Mouse (Mus musculus) telencephalon, adult 2 months (tissue): ENCODE measurements around the gene Pygl.

Experiments
- DNase-seq: peaks from one replicate; pipeline ENCODE4 v3.0.0-alpha.2; 2011; ENCODE audit warnings: low read depth, low spot score

The Pygl gene

DNA sequence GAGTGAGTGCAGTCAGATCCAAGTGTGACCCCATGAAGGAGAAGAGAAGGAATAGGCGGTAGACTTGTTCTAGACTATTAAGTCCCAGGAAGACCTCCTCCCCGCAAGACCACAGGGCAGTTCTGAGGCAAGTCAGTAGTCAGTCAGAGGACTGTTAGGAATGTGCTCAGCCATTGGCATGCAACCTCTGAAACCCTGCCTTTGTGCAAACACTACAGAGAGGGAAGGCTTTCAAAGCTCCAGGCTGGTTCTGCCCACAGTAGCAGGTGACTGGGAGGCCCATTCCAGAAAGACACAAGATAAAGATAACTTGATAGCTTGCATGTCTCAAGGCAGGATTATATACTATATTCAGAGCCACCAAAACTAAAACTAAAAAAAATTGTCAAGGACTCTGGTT is at the start of gene Pygl:
TSS of gene Pygl (minus strand) at position 195 of the 400 bp plus-strand sequence.
- no peak for DNase-seq

DNA sequence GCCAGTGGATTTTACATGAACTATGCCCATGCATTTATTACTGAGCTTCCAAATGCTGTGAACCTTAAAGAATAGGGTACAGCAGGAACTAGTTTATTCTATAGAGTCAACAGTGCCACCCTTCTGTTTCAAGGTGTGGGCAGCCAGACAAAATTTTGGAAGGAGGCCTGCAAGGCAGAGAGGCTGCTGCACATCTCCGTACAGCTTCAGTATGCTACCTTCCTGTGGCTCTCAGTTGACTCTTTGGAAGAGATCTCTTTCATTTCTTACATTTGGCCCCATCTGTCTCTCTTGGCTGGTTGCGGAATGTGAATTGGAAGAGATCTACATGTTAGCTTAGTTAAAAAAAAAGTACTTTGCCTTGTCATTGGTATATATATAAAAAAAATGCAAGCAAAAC is 49.6 kb upstream of the Pygl start:
- DNase-seq: no peak

DNA sequence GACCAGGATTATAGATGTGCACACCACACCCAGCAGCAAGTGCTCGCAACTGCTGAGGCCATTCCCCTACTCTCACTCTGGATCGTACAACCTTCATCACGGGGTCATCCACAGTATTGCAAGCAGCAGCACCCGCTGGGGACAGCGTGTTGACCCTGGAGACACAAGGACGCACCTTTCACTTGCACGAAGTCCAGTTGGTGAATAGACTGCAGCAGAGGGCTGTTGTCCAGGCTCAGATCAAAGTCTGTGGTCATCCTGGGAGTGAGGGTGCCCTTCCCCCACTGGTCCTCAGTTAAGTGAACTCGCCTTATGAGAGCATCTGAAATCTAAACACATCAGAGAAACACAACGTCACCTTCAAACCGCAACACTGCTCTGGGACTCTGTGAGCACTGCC is 49.1 kb upstream of the Pygl start:
- DNase-seq: no peak

DNA sequence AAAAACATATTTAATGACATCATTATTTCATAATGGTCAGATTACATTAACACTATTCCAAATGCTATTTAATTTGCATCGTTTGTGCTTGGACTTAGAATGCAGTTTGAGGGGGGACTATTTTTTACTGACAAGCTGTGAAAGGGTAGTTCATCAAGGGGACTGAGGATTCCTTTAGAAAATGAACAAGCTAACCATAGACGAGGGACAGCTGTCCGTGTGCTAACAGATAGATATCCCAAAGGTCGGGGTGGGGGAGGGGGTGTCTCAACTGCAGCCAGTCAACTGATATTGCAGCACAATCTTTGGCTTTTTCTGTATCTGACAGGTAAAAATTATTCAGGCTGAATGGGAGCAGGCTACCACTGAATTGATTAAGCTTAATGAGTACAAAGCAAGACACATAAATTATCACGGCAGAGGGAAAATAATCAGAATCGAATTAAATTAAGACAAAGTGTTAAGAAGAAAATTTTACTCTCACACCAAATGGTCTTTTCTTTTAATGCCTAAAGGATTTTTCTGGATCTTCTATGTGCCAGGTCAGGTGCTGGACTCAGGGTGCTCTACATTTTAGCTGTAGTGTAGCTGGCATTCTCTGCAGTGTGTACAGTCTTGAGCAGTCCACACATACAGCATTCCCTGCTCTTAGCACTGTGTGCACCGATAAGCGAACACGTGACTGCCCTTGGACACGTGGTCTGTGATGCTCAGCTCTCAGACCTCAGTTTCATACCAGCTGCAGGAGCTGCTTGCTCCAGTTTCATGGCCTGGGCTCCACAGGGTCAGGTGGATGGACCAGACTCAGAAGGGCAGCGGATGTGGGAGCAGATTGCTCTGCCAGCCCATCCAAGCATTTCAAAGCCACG is 46.0 kb upstream of the Pygl start:
- DNase-seq: no peak

DNA sequence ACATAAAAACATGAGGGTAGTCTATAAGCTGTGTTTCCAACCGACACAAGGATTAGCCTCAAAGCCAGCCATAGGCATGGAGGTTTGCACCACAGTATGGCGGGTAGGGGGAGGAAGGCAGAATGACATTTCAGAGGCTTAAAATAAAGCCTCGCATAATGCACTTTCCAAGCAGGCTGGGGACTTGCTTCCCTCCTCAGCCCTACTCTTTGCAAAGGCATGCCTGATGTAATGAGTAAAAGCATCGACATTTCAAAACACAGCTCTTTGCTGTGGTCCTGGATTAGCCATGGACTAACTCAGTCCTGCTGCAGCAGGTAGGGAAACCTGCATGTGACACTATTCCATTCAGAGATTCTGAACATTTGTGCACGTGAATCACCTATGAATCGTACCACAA is 38.4 kb upstream of the Pygl start:
- DNase-seq: no peak

DNA sequence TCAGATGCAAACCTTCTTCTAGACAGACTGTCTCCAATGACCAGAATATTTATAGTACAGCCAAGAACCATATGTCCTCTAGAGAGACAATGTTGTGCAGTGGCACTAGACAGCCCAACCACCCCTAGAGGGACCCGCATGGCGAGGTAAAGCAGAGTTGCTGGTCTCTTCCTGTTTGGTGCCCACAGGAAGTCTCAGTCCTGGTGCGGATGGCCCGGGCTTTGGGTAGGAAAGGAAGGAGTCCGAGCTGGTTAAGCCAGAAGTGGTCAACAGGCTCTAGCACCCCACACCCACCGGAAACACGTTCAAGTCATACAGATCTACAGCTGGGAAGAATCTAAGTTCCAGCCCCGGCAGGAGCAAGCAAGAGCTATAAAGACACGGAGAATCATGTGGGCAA is 36.0 kb upstream of the Pygl start:
- DNase-seq: no peak

DNA sequence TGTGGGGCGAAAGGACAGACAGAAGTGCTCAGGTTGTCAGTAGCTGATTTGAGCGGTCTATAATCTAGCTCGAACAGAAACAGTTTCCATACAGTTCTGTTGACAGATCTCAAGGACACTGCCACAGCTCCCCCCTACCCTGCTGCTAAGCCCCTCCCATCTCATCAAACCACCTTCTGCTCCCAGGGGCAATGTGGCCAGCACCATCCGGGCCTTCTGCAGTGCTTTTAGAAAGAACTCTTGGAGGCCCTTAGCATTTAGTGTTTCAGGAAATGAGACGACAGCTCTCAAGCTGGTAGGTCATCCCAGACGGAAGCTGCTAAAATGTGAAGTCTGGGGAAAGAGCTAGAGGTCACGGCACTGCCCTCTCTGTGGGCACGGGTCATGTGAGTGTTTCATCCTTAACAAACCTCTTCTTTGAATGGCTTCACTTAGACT is 35.2 kb upstream of the Pygl start:
- no peak for DNase-seq

DNA sequence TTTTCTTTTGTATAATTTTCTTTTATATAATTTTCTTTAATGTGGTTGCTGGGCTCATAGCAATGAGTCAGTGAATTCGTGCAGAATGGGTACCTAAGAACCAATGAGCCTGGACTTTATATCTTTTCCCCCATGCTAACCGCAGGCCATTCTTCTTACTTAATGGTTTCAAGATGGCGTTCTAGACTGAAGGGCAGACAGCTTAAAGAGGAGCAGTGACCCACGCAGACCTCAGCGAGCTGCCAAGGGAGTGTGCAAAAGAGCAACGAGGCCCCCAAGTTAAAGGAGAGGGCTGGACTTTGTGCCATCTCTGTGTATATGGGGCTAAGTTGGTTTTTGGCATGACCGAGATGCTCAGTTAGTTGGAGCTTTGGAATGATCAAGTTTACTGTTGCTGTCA is 32.4 kb upstream of the Pygl start:
- DNase-seq: no peak

DNA sequence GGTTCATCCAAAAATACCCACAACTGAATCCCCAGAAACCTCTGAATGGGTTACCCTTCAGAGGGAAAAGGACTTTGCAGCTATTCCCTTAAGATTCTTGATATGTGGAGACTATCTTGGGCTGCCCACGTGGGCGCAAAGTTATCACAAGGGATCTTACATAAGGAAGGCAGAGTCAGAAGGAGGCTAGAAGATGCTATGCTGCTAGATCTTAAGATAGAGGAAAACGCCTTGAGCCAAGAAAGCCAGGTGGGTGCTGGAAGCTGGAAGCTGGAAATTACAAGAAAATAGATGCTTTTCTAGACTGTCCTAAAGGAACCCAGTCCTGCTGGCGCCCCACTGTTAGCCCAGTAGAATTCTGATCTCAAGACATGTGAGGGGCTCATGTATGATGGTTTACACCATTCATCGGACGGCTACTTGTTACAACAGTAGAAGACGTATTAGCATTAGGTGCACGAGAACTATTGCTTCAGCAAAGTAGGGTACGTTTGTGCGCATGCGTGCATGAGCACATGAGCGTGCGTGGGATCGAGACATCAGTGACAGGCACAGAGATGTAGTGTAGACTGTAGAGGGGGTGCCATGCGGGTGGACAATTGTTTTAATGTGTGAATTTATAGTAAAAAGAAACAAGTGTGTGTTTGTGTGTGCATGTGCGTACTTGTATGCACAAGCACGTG is 31.1 kb upstream of the Pygl start:
- DNase-seq: peak; percentile 95

DNA sequence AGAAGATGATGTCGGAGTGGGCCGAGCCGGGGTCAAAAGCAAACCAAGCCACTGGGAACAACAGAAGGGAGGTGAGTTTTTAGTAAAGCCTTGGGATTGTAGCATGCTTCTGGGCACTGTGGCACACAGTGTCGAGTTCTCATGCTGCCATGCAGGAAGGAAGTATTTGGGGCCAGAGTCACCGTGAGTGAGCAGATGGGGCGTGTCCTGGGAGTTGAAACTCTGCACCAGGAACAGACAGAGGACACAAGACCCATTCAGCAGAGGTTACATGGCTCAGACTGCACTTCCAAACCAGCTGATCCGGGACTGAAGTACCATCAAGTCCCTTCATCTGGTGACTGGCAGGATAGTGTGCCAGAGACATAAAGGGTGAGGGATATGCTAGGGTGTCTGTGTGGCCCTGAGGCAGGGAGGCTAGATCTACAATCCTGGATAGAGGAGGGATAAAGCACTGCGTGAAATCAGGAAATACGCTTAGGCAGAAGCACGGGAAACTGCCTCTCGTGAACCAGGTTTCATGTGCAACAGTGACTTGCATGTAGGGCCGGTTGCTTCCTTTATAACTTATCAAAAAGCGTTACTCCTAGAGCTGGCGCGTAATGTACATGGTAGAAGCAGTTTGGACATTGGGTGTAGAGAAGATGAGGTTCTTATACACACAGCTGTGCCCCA is 20.1 kb upstream of the Pygl start:
- DNase-seq: no peak

DNA sequence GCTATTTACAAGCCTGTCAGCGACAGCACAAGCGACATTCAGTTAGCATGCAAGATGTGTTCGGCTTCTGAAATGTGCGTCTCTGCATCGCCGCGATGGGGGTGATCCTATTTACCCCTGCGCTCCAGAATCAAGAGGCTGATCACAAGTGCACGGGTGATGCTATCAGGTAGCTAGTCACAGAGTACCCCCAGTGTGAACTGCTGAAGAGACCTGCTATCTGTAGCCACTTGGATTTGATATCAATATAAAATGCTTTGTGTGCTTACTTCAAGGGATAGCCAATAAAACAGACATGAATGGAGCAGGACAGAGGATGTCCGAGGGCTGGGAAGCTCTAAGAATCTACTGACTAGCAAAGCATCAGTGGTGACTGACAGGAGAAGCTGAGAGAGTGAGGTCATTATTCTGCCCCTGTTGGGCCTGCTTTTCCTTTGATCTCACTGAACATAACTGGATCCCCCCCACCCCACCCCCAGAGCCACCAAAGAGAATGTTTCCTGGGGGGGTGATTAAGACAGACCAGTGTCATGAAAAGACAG is 18.4 kb upstream of the Pygl start:
- DNase-seq: no peak

DNA sequence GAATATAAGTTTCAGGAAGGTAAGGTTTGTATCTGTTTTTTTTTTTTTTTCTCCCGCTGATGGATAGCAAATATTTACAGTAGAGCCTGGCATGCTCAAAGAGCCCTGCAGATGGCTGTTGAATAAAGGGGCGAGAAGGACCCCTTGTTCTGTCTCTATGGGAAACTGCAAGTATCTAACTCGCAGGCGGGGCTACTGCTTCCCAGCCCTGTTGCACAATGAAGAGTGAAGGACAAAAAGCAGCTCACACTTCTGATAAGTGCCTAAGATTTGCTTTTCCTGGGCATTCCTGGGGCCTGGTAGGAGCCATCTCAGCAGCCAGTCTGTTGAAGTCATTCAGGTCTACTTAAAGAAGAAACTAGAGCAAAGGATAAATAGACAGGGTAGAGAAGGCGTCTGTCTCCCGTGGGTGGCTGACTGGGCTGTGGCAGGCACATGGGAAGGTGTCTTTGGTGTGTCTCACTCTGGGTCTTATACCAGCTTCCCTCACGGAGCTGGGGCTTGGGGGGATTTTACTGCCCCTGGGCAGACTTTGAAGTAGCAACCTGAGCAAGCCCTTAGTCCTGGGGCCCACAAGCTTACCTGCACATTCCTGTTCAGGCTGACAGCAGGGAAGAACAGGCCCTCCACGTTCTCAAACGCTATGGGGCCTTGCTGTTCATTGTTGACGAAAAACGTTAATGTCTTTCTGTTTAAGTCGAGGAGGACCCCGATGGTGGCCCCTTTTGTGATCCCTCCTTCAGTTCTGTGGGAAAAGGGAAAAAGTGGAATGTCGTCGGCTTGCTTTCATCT is 16.6 kb upstream of the Pygl start:
- no peak for DNase-seq

DNA sequence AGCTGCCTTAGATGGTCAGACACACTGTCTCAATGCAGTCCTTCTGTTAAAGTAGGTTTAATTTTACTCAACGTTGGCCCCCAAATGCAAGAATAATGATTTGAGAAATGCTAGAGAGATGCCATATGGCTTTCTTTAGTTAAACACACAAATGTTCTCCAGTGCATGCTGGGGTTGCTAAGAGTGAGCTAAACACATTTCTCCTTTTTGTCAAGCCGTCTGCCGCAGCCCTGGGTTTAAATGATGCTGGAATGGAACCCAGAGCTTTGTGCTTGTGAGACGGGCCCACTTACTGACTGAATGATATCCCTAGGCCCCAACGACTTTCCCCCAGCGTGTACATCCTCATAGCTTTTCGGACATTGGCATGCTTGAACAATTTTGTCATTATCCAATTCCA is 11.3 kb upstream of the Pygl start:
- DNase-seq: peak; percentile 60

DNA sequence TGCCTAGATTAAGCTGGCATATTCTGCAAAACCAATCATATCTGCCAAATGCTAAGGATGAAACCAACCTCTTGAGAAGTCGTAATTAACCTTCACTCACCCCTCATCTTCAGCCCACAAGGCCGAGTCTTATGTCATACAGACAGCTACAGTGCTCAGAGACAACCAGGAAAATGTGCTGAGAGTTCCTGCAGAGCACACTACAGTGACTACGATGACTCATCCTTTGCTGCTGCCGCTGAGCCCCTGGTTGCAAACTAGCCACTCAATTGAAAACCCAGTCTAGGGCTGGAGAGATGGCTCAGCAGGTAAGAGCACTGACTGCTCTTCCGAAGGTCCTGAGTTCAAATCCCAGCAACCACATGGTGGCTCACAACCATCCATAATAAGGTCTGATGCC is 8.5 kb upstream of the Pygl start:
- DNase-seq: no peak

DNA sequence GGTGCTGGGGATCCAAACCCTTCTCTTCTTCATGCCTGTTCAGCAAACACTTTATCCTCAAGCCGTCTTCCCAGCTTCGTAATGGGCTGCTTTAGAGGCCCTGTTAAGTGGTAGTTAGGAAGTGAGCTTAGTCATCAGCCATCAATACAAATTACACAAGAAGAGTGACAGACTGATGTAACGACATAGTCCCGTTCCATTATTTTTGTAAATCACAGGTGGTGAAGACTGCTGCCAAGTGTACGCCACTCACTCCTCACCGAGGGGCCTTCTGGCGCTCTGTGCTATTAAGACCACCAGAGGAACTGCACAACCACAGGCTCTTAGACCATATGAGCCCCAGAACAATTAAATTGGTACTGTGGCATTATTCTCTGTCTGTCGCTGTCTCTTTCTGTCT is 7.3 kb upstream of the Pygl start:
- no peak for DNase-seq

DNA sequence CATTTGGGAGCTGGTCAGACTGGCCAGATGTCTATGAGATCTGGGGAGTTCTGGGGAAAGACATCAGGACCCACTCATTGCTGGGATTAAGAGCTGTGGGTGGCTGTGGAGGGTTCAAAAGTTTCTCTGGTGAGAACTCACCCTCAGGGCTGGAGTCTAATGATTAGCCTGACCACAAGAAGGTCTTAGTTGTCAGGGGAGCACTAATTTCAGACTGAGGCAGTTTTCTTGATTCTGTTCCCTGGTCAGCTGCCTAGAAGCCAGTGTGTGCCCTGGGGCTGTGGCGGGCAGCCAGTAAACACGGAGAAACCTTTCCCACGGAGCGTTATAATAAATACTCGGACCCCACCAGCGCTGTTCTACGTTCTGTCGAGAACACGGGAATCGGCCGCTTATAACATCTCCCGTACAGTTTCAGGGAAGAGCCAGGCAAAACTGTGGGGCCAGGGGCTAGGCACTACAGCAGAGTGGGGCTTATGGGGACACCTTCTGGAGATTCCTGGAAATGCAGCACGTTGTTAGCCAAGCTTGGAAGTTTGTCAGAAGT is 3.7 kb upstream of the Pygl start:
- no peak for DNase-seq

DNA sequence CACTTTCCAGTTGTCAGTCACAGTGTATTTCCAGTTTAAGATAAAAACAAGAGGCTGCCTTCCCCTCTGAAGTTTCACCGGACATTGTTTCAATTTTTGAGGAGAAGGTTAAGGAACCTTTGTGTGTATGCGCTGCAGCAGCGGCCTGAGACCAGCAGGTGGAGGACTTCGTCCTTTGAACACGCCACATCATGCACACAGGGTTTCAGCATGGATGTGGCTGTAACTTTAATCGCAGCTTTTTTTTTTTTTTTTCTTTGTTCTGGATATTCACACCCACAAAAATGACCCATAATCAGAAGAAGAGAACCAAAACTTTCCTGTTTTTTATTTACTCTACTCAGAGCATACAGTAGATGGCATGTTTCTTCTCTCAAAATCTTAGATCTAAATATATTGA is 3.1 kb upstream of the Pygl start:
- DNase-seq: no peak

DNA sequence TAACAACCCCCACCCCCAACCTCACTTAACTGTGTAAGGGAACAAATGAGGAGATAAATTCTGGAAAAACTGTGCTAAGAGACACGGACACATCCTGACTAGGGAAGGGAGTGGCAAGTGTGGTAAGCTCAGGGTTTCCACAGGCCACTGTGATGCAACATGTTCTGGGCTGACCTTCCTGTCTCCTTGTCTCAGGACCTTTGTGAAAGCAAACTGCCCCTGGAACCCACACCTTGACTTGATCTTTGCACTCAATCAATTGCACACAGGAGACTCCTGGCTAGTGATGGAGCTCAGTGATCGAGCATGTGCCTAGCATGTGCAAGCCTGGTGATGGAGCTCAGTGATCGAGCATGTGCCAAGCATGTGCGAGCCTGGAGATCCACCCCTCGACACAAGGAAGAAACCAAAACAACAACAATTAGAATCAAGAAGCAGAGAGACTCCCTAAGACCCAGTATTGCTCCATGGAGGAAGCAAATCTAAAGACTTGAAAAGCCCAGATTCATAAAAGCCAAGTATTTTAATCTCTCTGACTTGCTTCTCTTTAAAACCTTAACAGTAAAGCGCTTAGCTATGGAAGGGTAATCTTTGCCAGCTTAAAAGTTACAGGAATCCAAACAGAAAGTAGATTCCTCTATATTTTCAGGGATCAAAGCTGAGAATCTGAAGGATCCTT is 2.5 kb upstream of the Pygl start:
- no peak for DNase-seq

DNA sequence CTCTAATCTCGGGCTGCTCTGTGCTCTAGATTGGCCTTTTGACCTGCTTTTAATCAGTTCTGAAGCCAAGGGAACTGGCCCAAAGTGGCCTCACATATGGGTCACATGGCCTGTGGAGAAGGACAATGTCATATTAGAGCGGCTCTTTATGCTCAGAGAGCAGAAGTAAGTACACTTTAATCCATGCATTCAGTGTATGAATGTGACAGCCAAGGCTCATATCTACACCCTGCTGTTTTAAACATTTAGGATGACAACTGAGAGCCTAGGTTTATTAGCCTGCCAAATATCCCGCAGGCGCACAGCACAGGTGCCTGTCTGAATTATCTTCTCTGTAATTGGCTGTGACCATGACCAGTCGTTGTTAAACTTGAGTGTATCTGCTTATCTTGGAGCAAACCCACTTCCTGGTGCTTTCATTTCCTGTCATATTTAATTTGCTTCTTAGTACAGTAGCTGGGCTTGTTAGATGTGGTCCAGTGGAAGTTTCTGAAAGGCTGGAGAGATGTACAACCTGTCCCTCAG is 794 bp upstream of the Pygl start:
- DNase-seq: no peak

DNA sequence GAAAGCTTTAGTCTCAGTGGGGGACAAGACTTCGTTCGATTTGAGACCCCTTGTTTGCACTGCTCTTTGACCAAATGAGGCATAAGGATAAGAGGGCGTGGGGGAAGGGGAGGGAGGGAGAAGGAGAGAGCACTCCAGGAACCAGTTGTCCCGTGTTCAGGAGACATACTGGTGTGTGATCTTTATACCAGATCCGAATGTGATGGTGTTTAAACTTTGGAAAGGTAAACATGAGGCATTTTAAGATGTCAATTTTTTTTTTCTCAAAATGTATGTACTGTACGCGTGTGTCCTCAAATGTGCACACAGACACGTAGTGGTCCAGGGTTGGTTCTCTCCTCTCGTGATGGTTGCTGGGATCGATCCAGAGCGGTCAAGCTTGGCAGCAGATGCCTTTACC is 3.1 kb downstream of the Pygl start:
- no peak for DNase-seq
